Mouse (Mus musculus): ENCODE data around the gene Ubr4.

Ubr4 gene

DNA sequence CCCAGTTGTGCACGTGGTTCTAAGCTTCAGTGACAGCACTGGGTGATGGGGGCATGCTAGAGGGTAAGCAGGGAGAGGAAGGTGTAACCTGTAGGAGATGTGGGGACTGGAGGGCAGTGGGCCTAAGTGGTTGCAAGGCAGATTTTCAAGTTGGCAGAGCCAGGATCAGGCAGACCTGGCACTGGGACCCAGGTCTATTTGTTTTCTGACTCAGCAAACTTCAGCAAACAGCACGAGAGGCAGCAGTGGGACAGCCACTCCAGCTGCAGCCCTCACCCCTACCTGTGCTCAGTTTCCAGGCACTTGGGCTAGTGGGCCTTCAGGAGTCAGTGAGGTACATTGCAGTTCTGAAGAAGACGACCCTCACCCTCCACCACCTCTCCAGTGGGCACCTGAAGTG is 4.8 kb downstream of the Ubr4 start:
- DNase-seq (ENCODE audit: low read depth, low spot score) = no peak

DNA sequence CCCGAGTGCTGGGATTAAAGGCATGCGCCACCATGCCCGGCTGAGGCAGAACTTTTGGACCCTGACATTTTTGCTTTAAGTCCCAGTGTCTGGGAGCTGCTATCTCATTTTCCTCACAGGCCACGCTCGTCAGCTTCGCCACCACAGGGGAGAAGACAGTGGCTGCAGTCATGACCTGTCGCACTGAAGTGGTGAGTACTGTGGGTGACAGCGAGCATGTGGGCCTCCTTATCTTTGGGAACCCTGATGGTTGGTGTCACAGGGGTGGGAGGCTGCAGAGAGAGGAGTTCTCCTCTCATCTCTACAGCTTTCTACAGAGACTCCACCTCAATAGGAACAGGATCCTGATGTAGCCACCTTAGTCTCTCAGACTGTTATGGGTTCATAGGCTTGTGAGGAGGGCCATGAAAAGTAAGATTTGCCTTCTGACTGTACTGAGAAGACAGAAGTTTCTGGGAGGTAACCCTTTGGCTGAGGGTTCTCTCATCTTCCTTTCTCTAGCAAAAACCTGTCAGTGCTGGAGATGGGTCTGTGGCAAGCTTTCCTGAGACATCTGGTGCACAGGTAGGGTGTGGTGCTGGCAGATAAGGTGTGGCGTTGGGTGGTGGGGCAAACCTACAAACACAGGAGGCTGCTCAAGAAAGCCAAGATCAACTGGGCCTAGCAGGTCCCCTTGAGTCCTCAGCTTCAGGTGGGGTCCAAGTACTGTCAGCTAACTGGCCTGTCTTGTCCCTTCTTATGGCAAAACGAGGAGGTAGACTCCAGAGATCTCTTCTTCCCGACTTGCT is 8.5 kb downstream of the Ubr4 start:
- DNase-seq (ENCODE audit: low read depth, low spot score) = no peak

DNA sequence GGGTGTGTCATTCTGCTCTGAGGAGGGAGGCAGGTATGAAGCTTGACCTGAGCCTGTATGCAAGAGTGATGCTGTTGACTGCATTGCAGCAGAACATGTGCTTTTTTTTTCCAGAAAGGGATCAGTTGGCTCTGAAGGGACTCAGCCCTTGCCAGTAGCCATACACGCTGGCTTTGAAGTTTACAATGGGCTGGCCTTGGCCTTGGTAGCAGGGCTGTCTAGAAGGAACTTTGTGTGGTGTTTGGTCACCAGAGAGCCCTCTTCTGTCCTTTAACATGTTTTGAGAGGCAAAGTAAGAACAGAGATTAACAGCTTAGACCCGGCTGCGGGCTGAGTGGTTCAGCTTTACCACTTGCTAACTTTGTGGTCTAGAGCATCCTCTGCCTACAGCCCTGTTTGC is 14.9 kb downstream of the Ubr4 start:
- no peak for DNase-seq (ENCODE audit: low read depth, low spot score)

DNA sequence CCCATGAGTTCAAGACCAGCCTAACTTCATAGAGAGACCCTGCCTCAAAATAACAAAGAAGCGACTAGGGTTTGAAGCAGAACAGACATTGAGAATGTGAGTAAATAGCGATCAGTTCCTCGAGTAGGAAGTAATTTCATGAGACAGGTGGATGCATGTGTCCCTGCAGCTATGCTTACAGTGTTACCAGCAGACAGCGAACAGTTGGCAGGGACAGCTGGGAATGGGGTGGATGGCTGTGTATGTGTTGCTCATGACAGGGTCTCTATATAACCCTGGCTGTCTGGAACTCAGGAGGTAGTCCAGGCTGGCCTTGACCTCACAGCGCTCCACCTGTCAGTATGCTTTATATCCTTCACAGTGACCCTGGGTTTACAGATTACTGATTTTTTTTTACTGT is 15.6 kb downstream of the Ubr4 start:
- no peak for DNase-seq (ENCODE audit: low read depth, low spot score)

DNA sequence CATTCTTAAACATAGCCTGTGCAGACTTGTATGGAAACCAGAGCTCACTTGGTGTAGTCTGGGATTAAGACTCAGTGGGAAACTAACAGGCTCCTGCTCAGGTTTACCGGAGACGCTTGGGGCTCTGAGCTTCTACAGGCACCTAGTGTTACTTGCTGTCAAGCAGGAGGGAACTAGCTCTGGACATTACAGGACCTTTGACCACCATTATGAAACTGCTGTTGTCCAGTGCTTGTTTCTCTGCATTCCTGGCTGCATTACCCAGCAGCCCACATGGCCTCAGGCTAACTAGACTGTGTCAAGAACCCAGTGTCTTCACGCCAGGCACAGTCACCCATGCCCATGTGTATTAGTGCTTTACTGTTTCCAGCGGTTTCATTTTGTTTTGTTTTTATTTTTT is 20.7 kb downstream of the Ubr4 start:
- DNase-seq (ENCODE audit: low read depth, low spot score) = no peak

DNA sequence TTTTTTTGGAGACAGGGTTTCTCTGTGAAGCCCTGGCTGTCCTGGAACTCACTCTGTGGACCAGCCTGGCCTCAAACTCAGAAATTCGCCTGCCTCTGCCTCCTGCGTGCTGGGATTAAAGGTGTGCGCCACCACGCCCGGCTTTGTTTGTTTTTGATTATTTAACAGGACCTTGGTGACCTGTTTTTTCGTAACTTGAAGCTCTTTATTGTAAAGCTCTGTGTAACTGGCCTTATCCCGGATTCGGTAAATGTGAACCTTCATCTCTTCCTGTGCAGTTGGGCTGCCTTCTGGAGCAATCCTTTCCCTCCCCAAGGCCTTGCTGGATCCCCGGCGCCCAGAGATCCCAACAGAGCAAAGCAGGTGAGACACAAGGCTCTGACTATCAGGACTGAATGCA is 21.1 kb downstream of the Ubr4 start:
- no peak for DNase-seq (ENCODE audit: low read depth, low spot score)

DNA sequence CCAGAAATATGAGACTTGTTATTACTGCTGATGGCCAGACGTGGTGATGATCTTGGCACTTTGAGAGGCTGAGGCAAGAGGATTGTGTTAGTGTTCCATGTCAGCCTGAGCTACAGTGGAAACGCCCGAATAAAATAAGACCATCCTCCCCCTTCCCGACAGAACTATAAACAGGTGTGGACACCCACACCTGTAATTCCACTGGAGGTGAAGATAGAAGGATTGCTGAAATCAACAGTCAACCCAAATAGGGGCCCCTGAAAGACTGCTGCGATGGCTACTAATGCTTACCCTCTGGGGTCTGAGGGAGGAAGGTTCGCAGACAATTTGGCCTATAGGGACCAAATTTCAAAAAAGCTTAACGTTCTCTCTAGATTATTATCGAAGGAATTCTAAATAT is 27.3 kb downstream of the Ubr4 start:
- no peak for DNase-seq (ENCODE audit: low read depth, low spot score)

DNA sequence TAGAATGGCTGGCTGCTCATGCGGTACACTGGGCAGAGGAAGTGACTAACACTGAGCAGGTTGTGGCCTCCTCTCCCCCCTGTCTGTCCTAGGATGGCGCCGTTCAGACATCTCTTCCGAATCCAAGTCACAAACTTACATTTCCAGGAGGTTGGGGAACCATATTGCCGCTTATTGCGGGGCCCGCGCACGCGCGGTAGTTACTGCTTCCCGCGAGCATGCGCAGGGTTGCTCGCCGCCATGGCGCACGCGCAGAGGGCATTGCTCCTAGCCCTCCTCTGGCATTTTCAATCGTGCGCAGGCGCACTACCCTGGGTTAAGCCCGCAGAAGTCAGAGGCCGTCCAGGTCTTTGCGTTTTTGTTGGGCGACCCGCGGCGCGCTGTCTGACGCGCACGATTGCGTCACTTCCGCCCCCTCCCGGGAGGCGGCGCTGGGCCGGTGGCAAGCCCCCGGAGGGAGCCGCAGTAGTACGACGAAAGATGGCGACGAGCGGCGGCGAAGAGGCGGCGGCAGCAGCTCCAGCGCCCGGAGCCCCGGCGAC is 27.9 kb downstream of the Ubr4 start:
- DNase-seq (ENCODE audit: low read depth, low spot score) = peak; percentile 99

DNA sequence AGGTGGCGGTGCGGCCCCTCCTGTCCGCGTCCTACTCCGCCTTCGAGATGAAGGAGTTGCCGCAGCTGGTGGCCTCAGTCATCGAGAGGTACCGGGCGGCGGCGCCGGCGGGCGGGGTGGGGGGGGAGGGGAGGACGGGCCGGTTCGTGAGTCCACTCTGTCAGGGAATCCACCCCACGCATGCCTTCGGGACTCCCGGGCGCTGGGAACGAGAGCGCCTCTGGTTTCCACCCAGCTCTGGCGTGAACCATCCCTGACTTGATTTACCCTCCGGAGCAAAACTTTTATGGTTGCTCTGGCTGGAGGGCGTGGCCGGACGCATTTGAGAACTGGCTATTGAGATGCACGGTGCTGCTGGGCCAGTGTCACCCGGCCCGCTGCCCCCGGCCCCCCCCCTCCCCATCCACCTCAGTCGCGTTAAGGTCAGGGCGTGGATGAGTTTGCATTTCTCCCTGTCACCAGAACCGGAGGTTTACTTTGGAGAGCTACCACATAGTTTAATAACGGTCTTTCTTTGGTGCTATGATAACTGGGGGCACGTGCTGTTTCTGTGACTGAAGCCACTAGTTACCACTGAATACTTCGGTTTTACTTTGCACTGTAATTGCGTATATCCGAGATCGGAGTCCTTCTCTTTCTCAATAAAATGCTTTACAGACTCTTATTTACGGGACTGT is 28.5 kb downstream of the Ubr4 start:
- peak; percentile 64 for DNase-seq (ENCODE audit: low read depth, low spot score)

DNA sequence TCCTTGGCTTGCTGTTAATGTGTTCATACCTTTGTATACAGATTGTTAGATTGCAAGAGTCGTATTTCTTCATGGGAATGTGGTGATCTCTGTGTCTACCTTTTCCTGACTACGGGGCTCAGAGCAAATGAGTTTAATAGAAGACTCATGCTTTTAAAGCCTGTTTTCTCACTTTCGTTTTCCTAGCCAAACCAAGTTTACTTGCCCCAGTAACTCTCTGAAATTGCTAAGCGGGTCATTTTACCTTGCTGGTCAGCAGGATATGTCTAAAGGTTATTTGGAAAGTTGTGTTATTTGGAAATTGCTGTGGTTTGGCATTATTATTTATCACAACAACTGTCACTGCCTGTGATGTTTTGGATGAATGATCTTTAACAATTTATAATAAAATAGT is 29.0 kb downstream of the Ubr4 start:
- DNase-seq (ENCODE audit: low read depth, low spot score) = no peak

DNA sequence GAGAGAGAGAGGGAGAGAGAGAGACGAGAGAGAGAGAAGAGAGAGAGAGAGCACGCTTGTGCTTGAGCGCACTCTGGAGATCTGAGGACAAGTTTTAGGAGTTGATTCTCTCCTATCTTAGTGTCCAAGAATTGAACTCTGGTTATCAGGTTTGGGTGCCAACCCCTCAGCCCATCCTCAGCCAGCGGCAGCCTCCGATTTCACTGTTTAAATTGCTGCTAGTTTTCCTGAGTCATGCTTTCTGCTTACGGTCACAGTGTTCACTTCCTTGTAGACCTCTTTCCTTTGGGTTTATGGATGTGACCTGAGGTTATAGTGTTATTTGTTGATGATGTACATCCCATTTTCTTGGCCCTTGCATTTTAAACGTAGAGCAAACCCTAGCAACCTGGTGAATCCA is 29.8 kb downstream of the Ubr4 start:
- no peak for DNase-seq (ENCODE audit: low read depth, low spot score)

DNA sequence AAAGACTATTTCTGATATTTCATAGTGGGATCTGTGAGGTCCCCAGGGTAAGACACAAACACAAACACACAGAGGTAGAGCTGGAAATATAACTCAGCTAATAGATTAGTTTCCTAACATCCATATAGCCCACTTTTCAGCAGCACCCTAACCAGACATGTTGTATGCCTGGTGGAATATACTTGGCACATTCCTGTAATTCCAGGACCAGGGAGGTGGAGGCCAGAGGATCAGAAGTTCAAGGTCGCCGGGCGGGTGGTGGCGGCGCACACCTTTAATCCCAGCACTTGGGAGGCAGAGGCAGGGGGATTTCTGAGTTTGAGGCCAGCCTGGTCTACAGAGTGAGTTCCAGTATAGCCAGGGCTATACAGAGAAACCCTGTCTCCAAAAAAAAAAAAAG is 33.4 kb downstream of the Ubr4 start:
- DNase-seq (ENCODE audit: low read depth, low spot score) = peak; percentile 69

DNA sequence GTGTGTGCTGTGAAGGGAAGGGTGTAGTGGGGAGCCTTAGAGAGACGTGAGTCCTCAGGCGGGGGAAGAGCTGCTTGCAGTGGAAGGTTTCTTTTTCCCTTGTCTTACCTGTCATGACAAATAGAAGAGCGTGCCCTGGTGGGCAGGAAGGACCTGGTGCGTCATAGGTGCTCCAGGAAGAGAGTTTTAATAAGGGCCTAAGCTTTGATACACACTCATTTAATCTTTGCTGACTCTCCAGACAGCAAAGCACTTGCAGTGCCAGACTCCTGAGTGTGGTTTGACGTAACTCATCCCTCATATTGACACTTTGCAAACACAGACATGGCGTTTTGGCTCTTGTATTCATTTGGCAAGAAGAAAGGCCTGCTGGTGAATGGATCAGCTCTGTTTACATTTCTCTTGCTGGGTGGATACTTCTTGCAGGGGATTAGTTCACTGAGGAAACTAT is 34.5 kb downstream of the Ubr4 start:
- DNase-seq (ENCODE audit: low read depth, low spot score) = no peak

DNA sequence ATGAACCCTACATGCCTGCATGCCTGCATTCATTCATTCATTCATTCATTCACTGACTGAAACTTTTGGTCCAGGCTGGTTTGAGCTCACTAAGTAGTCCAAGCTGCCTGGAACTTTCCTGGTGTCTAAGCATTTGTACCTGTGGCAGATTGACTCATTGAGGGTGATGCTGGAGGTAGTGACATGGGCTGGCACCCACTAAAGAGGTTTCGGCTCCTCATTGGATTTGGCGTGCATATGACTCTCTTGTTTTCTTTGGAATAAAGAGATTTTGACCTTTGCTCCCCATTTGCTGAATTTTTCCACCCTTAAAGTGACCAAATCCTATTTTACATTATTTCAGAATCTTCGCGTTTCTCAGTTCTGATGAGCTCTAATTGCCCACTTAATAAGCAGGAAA is 37.1 kb downstream of the Ubr4 start:
- DNase-seq (ENCODE audit: low read depth, low spot score) = no peak

DNA sequence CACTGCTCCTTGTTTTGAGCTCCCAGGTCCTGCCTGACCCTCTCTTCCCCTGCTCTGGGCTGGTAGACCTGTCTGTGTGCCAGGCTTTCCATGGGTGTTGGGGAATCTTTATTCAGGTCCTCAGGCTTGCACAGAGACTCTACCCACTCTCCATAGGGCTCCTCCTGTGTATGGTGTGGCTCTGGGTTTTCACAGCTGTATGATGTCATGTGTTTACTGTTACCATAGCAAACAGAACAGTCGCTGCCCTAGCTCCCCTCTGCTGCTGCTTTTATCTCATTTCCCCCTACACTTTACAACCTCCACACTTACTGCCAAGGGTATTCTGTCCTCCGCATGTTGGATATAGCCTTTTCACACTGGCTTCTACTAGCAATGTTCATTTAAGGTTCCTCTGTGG is 43.0 kb downstream of the Ubr4 start:
- DNase-seq (ENCODE audit: low read depth, low spot score) = no peak

DNA sequence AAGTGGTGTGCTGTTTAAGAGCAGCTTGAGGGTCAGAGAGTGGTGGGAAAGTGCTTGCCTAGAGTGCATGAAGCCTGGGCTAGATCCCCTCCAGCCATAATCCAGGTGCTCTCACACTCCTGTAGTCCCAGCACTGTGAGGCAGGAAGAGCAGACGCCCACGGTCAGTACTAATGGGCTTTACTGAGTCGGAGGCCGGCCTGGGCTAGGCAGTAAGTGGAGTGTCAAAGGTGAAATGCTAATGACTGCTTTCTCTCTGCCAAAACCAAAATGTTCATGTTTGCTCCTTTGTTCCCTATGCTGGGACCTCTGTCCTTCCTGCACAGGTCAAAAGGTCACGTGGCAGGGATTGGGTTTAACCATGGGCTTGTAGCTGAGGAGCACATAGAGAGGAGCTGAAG is 48.1 kb downstream of the Ubr4 start:
- no peak for DNase-seq (ENCODE audit: low read depth, low spot score)

DNA sequence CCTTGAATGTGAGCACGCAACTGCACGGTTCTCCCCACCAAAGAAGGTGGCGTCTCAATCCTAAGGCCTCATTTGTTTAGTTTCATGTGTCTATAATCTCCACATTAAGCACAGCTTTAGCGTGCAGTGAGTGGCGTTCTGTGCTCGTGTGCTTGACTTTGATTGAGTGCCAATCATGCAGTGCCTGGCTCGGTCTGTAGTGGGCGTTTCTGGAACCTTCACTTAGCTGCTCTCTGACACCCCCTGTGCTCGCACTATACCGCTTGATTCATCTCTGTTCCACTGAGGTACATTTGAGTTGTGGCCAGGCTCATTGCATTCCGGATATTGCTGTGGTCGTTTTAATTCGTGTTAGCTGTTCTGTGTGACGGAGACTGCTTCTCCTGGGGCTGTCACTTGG is 50.8 kb downstream of the Ubr4 start:
- DNase-seq (ENCODE audit: low read depth, low spot score) = peak; percentile 46

DNA sequence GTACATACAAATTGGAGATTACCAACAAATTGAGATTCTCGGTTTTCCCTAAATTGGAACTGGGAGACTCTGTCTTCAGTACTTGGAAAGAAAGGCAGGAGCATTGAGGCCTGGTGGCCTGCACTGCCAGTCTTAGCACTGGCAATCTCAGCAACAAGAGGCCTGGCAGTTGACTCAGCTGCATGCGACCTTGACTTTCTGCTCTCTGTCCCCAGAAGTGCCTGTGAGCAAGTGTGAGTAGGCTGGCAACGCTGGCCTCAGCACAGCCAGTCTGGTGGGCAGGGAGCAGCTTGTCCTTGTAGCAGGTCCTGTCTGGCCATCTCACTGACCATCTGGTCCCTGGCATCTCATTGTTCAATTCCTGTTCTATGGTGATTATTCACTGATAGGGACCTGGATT is 58.9 kb downstream of the Ubr4 start:
- no peak for DNase-seq (ENCODE audit: low read depth, low spot score)

DNA sequence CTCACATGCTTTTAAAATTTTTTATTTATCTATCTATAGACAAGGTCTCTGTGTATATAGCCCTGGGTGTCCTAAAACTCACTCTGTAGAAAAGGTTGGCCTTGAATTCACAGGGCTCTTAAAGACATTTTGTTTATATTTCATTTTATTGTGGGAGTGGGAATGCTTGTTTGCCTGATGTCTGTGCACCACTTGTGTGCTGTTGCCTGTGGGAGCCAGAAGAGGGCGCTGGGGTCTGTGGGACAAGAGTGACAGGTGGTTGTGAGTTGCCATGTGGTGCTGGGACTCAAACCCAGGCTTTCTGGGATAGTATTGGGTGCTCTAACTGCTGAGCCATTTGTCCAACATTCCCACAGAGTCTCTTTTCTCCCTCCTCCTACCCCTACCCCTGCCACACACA is 65.5 kb downstream of the Ubr4 start:
- peak; percentile 36 for DNase-seq (ENCODE audit: low read depth, low spot score)

DNA sequence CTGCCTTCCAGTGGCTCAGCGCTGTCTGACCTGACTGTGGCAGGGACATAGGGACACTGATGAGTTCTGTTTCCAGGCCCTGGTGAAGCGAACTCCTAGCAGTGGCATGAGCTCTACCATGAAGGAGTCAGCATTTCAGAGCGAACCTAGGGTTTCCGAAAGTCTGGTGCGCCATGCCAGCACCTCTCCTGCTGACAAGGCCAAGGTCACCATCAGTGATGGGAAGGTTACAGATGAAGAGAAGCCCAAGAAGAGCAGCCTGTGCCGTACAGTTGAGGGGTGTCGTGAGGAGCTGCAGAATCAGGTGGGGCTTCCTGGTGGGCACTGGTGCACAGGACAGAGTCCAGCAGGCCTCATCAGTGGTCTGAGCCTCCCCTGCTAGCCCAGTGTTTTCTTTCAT is 69.2 kb downstream of the Ubr4 start:
- DNase-seq (ENCODE audit: low read depth, low spot score) = no peak

DNA sequence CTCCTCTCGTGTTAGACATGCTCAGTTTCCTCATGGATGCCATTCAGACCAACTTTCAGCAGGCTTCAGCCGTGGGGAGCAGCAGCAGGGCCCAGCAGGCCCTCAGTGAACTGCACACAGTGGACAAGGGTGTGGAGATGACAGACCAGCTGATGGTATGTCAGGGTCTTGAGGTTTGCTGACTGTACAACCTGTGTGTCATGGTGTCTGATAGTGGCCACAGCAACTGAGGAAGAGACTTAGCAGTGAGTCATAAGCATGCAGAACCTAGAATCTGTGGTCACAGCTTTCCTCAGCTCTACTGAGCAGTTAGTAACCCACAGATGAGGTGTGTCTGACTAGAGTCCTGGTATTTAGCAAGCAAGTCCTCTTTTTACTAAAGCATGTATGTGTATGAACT is 70.0 kb downstream of the Ubr4 start:
- DNase-seq (ENCODE audit: low read depth, low spot score) = no peak

DNA sequence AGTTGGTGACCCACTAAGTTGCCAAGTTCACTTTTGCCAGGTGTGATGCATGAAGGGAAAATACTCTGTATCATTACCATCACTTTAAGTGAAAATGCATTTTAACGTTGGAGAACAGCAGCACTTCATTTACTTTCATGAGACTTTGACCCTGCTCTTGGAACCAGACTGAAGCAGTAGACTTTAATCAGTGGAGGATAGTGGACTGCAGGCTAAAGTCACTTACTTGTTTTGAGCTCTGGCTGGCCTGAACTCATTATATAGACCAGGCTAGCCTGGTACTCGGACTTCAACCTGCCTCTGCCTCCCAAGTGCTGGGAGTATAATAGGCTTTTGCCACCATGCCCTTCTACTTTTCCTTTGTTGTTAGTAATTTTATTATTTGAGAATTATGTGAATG is 70.9 kb downstream of the Ubr4 start:
- no peak for DNase-seq (ENCODE audit: low read depth, low spot score)

DNA sequence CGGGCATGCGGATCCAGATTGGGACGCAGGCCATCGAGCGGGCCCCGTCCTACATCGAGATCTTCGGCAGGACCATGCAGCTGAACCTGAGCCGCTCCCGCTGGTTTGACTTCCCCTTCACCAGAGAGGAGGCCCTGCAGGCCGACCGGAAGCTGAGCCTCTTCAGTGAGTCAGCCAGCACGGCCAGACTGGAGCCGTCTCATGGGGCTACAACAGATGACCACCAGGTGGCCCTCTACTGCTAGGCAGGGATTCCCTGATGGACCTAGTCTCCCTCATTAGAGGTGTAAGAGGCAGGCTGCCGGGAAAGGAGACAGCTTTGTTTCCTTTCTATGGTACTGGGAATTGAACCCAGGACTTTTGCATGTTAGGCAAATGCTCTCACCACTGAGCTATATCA is 77.8 kb downstream of the Ubr4 start:
- DNase-seq (ENCODE audit: low read depth, low spot score) = peak; percentile 80
